Mouse (Mus musculus) CH12.LX (cell line): ENCODE measurements around the gene Hpcal4.

ENCODE experiments used
- CHD2 ChIP-seq: IDR thresholded peaks from 2 replicates; pipeline ENCODE4 v1.6.1; 2011; ENCODE audit warnings: low read length, improper control_type of control experiment
- CTCF ChIP-seq, 2 experiments: IDR thresholded peaks in 1 of 2; conservative IDR thresholded peaks in 1 of 2; 2 replicates each; pipeline ENCODE4 v1.5.1; 2011 to 2012; ENCODE audit warnings: low read depth in 2 of 2, low read length in 2 of 2, improper control_type of control experiment in 1 of 2, inconsistent platforms in 1 of 2, mild to moderate bottlenecking in 1 of 2, moderate library complexity in 1 of 2
- EP300 ChIP-seq: IDR thresholded peaks from 2 replicates; pipeline ENCODE4 v1.6.1; 2011; ENCODE audit warnings: low read length, improper control_type of control experiment
- JUN ChIP-seq: IDR thresholded peaks from 2 replicates; pipeline ENCODE4 v1.6.1; 2011; ENCODE audit warnings: low read depth, mild to moderate bottlenecking, low read length, improper control_type of control experiment, moderate library complexity; ENCODE audit not compliant: insufficient read depth
- TBP ChIP-seq: conservative IDR thresholded peaks from 2 replicates; pipeline ENCODE4 v1.6.1; 2011; ENCODE audit warnings: low read depth, low read length, improper control_type of control experiment

DNA sequence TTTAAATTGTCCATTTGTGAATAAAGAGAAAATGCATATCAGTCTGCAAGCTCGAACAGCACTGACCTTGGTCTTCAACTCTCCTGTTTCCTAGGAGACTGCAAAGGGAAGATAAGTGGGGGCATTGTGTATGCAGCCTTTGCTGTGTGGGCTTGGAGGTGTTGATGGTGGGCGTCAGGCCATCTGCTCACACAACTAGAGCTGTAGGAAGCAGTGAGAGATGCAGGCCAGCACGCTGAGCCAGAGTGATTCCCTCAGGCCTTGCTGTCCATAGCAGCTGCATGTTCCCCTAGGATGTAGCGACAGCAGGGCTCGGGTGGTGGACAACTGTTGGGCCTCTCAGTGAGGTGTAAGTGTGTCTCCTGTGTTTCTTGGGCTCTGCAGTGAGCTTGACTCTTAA, 30.1 kb upstream of the Hpcal4 start:
- TF ChIP-seq EP300 (no peak), CTCF (conservative IDR thresholded peaks at IDR 0.05 in 1 of 2, IDR thresholded peaks at IDR 0.05 in 1 of 2; ENCODE audit: low read depth in 2 of 2, low read length in 2 of 2) (no peak), TBP (no peak), JUN (no peak), CHD2 (no peak)
